Mouse (Mus musculus) cerebellum, adult 2 months (tissue): ENCODE results near the gene Sfta2.

ENCODE experiments used
- CTCF ChIP-seq: fragments of 200-500 bp; IDR thresholded peaks from 2 replicates; pipeline ENCODE4 v1.5.1; 2011; ENCODE audit warnings: low read depth, mild to moderate bottlenecking, control low read depth, low read length, moderate library complexity, borderline replicate concordance; ENCODE audit not compliant: insufficient read depth
- POLR2A ChIP-seq: fragments of 200-500 bp; IDR thresholded peaks from 2 replicates; pipeline ENCODE4 v1.6.1; 2011; ENCODE audit warnings: low read length, control low read depth, borderline replicate concordance; ENCODE audit not compliant: insufficient read depth

DNA sequence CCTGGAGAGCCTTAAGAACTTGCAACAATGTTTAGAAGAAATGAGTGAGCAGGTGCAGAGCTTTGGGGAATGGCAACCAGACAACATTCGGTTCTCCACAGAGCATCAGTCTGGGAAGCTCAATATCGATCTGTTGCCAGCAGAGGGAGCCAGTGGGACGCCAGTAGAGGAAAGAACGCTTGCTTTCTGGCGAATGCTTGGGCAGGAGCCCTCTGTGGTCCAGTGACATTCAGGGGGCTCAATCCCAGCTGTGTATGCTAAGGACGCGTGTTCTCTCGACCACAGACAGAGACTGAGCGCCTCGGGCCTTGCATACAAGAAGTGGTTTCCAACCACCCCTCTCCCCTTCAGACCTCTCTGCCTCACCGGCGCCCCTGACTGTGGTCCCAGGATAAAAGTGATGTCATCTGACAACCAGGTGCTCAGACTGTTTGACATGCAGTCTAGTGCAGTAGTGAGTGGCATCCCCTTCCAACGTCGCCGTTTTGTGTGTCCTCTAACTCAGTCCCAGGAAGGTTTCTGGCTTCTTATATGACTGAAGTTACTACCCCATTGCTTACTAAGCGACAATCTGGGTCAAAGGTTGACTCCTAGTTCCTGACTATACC, 16.9 kb upstream of the Sfta2 start:
- TF ChIP-seq POLR2A, result no peak
- peak; percentile 91 for TF ChIP-seq CTCF
